Mouse (Mus musculus) embryonic facial prominence, embryonic 11.5 days (tissue): Measurements from ENCODE around the gene Itpkc. TPM values are rescaled to one million over a fixed set of nuclear protein-coding genes. Genes with fewer than 3 reads are reported as not detected.

Source experiments
- ATAC-seq: fragments of 200-750 bp; cut with Nextera tagmentation; replicated peaks from 2 replicates; pipeline ENCODE4 v1.8.0; 2017; ENCODE audit warnings: low read depth; ENCODE audit not compliant: insufficient number of reproducible peaks, low FRiP score, low TSS enrichment
- DNase-seq: peaks from one replicate; pipeline ENCODE4 v3.0.0-alpha.2; 2015; ENCODE audit warnings: low spot score
- H3K27ac ChIP-seq: fragments of 300-500 bp; sonication (generic); replicated peaks from 2 replicates; pipeline ENCODE4 v1.5.1; 2014; ENCODE audit warnings: mild to moderate bottlenecking, low read depth, low read length, control low read depth
- H3K27me3 ChIP-seq: fragments of 300-500 bp; sonication (generic); 2 replicates; pipeline ENCODE4 v1.6.1; 2014; ENCODE audit warnings: mild to moderate bottlenecking, low read length, moderate library complexity, mixed read lengths; ENCODE audit not compliant: control insufficient read depth, insufficient read depth
- H3K36me3 ChIP-seq: fragments of 300-500 bp; sonication (generic); replicated peaks from 2 replicates; pipeline ENCODE4 v1.6.1; 2014; ENCODE audit warnings: low read depth, mild to moderate bottlenecking, low read length, moderate library complexity, mixed read lengths; ENCODE audit not compliant: control insufficient read depth, insufficient read depth
- H3K4me1 ChIP-seq: fragments of 300-500 bp; sonication (generic); 2 replicates; pipeline ENCODE4 v1.6.1; 2014; ENCODE audit warnings: low read length, mixed read lengths; ENCODE audit not compliant: control insufficient read depth, insufficient read depth
- H3K4me2 ChIP-seq: fragments of 300-500 bp; sonication (generic); 2 replicates; pipeline ENCODE4 v1.6.1; 2014; ENCODE audit warnings: low read depth, mild to moderate bottlenecking, control low read depth, low read length, moderate library complexity
- H3K4me3 ChIP-seq: fragments of 300-500 bp; sonication (generic); 2 replicates; pipeline ENCODE4 v1.5.1; 2014; ENCODE audit warnings: low read depth, low read length, control low read depth
- H3K9ac ChIP-seq: fragments of 300-500 bp; sonication (generic); replicated peaks from 2 replicates; pipeline ENCODE4 v1.6.1; 2014; ENCODE audit warnings: mild to moderate bottlenecking, control low read depth, low read length
- H3K9me3 ChIP-seq: fragments of 300-500 bp; sonication (generic); replicated peaks from 2 replicates; pipeline ENCODE4 v1.6.1; 2016; ENCODE audit warnings: mild to moderate bottlenecking, low read length, inconsistent platforms, mixed read lengths; ENCODE audit not compliant: control insufficient read depth
- WGBS: fragments of 180-500 bp; shearing (Covaris S2); extraction: QIAGEN DNeasy Blood & Tissue Kit; methylation state at CpG from one replicate; pipeline ENCODE4 v1.1.7; 2014; 5-methylcytosine and 5-hydroxymethylcytosine counted together
- microRNA counts: library from miRNA; unstranded; fragments of <30 nt; microRNA quantifications from one replicate; lab custom pipeline; 2016
- microRNA-seq: library from miRNA; unstranded; fragments of <30 nt; microRNA quantifications from one replicate; pipeline ENCODE4, GENCODE M21; 2016; ENCODE audit warnings: borderline number of aligned reads
- polyA plus RNA-seq: library from polyadenylated mRNA; unstranded; fragments of >200 nt; fragmentation: Nextera tagmentation; extraction: Ambion mirVana; gene quantifications from 2 replicates; pipeline ENCODE4 v1.2.1, GENCODE M21; 2014

Gene Itpkc
- polyA plus RNA-seq, 1 experiment from 2014 or later = 6.0 TPM

GRCm38 (mm10) chr7:27159882-27160281, 68.6 kb downstream of the Itpkc start:
- ATAC-seq (peak; percentile 89), DNase-seq (peak; percentile 86)
- H3K27me3 ChIP-seq = no peaks in the 10 kb centered on the region
- H3K27ac ChIP-seq = no peak overlapping the region
- no peak overlapping the region for H3K9ac ChIP-seq
- 16% methylated on average over 8 of the region's 8 CpGs for WGBS
- H3K4me3 ChIP-seq = no peak overlapping the region
- H3K36me3 ChIP-seq = peaks cover 15% of the 10 kb centered on the region
- H3K9me3 ChIP-seq = no peaks in the 10 kb centered on the region
- H3K4me2 ChIP-seq = no peak overlapping the region
- peaks cover 5% of the 10 kb centered on the region for H3K4me1 ChIP-seq

- no peak for ATAC-seq
Measured at GRCm38 (mm10) chr7:27159256-27159655, 69.2 kb downstream of the Itpkc start.

GRCm38 (mm10) chr7:27158171-27158570, 70.3 kb downstream of the Itpkc start:
- Histone ChIP-seq H3K4me2 (no peak overlapping the region), H3K9me3 (no peaks in the 10 kb centered on the region), H3K27me3 (no peaks in the 10 kb centered on the region), H3K9ac (no peak overlapping the region), H3K4me1 (no peaks in the 10 kb centered on the region), H3K36me3 (peaks cover 11% of the 10 kb centered on the region), H3K27ac (no peak overlapping the region), H3K4me3 (no peak overlapping the region)
- 95% methylated on average over 9 of the region's 9 CpGs for WGBS
- DNase-seq (no peak), ATAC-seq (no peak)

More at GRCm38 (mm10) chr7:27159256-27159655, 69.2 kb downstream of the Itpkc start:
- no peaks in the 10 kb centered on the region; the same call in none of the 2 replicates for H3K4me1 ChIP-seq
- H3K4me2 ChIP-seq = no peak overlapping the region
- no peak overlapping the region for H3K9ac ChIP-seq
- no peaks in the 10 kb centered on the region for H3K9me3 ChIP-seq
- no peak for DNase-seq
- 93% methylated on average over 6 of the region's 6 CpGs for WGBS
- H3K27me3 ChIP-seq = no peaks in the 10 kb centered on the region
- H3K4me3 ChIP-seq = no peak overlapping the region
- no peak overlapping the region for H3K27ac ChIP-seq
- peaks cover 11% of the 10 kb centered on the region for H3K36me3 ChIP-seq

MicroRNAs within 50 kb of the gene (microRNA counts, 519-probe panel; counts per million panel counts)
- microRNA mmu-miR-1191 (lab: Ali Mortazavi, UCI) = not detected

Small RNA genes within 50 kb of the gene (microRNA-seq; reads per million reads assigned to microRNA genes)
- gene Mir1191 (3.3 reads per million), gene Mir3101 (1.4 reads per million)

Other genes starting within 250 kb of the Itpkc start
- not detected in 2 replicates for gene Cyp2a12, start 199.6 kb downstream of the Itpkc start, polyA plus RNA-seq
- gene Cyp2f2, start 108.8 kb downstream of the Itpkc start, polyA plus RNA-seq = not detected in 2 replicates
- 0.13 TPM in 1 of 2 replicates, not detected in the other for gene Cyp2t4, start 74.9 kb downstream of the Itpkc start, polyA plus RNA-seq
- 33.3 and 36.5 TPM in 2 replicates for gene Egln2, start 61.9 kb downstream of the Itpkc start, polyA plus RNA-seq
- 49.3 and 51.3 TPM in 2 replicates for gene Rab4b, start 49.8 kb downstream of the Itpkc start, polyA plus RNA-seq
- gene Gm21983, start 47.6 kb downstream of the Itpkc start, polyA plus RNA-seq = not detected in 2 replicates
- 4.4 and 5.1 TPM in 2 replicates for gene Mia, start 47.5 kb downstream of the Itpkc start, polyA plus RNA-seq
- gene BC024978, start 32.9 kb downstream of the Itpkc start, polyA plus RNA-seq = 2.4 and 3.2 TPM in 2 replicates
- gene Snrpa, start 32.4 kb downstream of the Itpkc start, polyA plus RNA-seq = 355 and 379 TPM in 2 replicates
- gene Coq8b, start 4.4 kb upstream of the Itpkc start, polyA plus RNA-seq = 14.4 and 14.9 TPM in 2 replicates
- gene Numbl, start 29.8 kb upstream of the Itpkc start, polyA plus RNA-seq = 9.5 and 11.2 TPM in 2 replicates
- gene Ltbp4, start 109.0 kb upstream of the Itpkc start, polyA plus RNA-seq = 6.3 and 6.6 TPM in 2 replicates
- 50.2 and 57.5 TPM in 2 replicates for gene Shkbp1, start 127.4 kb upstream of the Itpkc start, polyA plus RNA-seq
- gene Gm20479, start 128.8 kb upstream of the Itpkc start, polyA plus RNA-seq = 0.45 TPM in 1 of 2 replicates, not detected in the other
- 0.26 and 0.28 TPM in 2 replicates for gene Sptbn4, start 219.0 kb upstream of the Itpkc start, polyA plus RNA-seq
- gene Blvrb, start 219.3 kb upstream of the Itpkc start, polyA plus RNA-seq = 33.9 and 38.2 TPM in 2 replicates
- 27.2 and 27.6 TPM in 2 replicates for gene Sertad3, start 245.1 kb upstream of the Itpkc start, polyA plus RNA-seq